Mouse (Mus musculus) ES-Bruce4 (cell line): ENCODE results near the gene Zfp266.

Source experiments
- CTCF ChIP-seq: IDR thresholded peaks from one replicate; pipeline ENCODE4 v1.8.1; 2011; ENCODE audit warnings: low read depth, low read length
- EP300 ChIP-seq: IDR thresholded peaks from 2 replicates; pipeline ENCODE4 v1.6.1; 2011; ENCODE audit warnings: low read depth, low read length; ENCODE audit not compliant: insufficient read depth
- POLR2A ChIP-seq: IDR thresholded peaks from one replicate; pipeline ENCODE4 v1.8.1; 2011; ENCODE audit warnings: low read length; ENCODE audit not compliant: insufficient read depth

DNA sequence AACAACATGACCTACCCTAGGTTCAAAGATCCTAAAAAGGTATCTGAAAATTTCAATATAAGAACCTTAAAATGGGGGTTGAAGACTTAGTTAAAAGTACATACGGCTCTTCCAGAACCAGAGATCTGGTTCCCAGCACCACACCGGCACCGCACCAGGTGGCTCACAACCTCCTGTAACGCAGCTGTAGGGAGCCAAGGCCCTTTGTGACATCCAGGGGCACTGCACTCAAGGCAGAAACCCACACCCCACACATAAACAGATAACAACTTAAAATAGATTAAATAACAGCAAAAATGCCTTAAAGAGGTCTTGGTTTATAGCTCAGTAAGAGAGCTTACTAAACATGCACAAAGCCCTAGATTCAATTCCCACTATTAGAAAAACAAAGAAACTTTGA lies 1.3 kb downstream of the Zfp266 start:
- TF ChIP-seq CTCF, result no peak
- TF ChIP-seq EP300, result no peak
- TF ChIP-seq POLR2A, result no peak
